Mouse (Mus musculus) bone marrow macrophage, adult 2 months (primary cell): ENCODE results near the gene Gm11627.

Source experiments
- CTCF ChIP-seq: IDR thresholded peaks from 2 replicates; pipeline ENCODE4 v1.5.1; 2012; ENCODE audit warnings: low read depth, mild to moderate bottlenecking, low read length, moderate library complexity
- POLR2A ChIP-seq: IDR thresholded peaks from 2 replicates; pipeline ENCODE4 v1.6.1; 2012; ENCODE audit warnings: mild to moderate bottlenecking, low read depth, low read length, borderline replicate concordance

DNA sequence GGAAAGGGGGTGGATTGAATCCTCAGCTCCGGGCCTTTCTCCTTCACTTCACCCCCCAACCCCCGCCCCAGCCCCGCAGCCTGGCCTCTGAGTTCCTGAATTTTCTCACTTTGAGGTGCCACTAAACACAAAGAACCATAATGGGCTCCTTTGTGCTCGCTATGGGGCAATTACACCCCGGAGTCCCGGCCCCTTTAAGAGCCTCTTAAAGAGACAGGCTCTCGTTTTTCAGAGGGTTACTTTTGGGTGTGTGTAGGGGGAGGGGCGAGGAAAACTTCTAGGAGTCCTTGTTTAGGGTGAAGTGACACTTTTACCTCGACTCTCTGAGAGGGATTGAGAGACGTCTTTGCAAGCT lies 24.2 kb upstream of the Gm11627 start:
- TF ChIP-seq POLR2A = no peak
- TF ChIP-seq CTCF = no peak
